Mouse (Mus musculus) limb, embryonic 14.5 days (tissue): Measurements from ENCODE around the gene Scamp4. TPM values are rescaled to one million over a fixed set of nuclear protein-coding genes. Genes with fewer than 3 reads are reported as not detected.
A peak's percentile ranks its signal among the peaks of the same experiment; 100 is the strongest.

ENCODE experiments used
- ATAC-seq: fragments of 200-750 bp; cut with Nextera tagmentation; 2 replicates; pipeline ENCODE4 v1.8.0; 2017; ENCODE audit warnings: low read depth, moderate number of reproducible peaks, moderate TSS enrichment; ENCODE audit not compliant: low FRiP score
- DNase-seq: peaks from one replicate; pipeline ENCODE4 v3.0.0-alpha.2; 2015; ENCODE audit warnings: low spot score
- H3K27ac ChIP-seq: fragments of 300-500 bp; sonication (generic); replicated peaks from 2 replicates; pipeline ENCODE4 v1.5.1; 2014; ENCODE audit warnings: low read depth, mild to moderate bottlenecking, low read length, moderate library complexity, mixed read lengths
- H3K27me3 ChIP-seq: fragments of 300-500 bp; sonication (generic); 2 replicates; pipeline ENCODE4 v1.6.1; 2014; ENCODE audit warnings: low read length, mixed read lengths; ENCODE audit not compliant: control insufficient read depth, insufficient read depth
- H3K36me3 ChIP-seq: fragments of 300-500 bp; sonication (generic); 2 replicates; pipeline ENCODE4 v1.6.1; 2014; ENCODE audit warnings: mild to moderate bottlenecking, low read length, moderate library complexity, mixed read lengths; ENCODE audit not compliant: control insufficient read depth, insufficient read depth
- H3K4me1 ChIP-seq: fragments of 300-500 bp; sonication (generic); 2 replicates; pipeline ENCODE4 v1.6.1; 2014; ENCODE audit warnings: antibody characterized with exemption, low read length, mixed read lengths; ENCODE audit not compliant: control insufficient read depth, insufficient read depth
- H3K4me2 ChIP-seq: fragments of 300-500 bp; sonication (generic); replicated peaks from 2 replicates; pipeline ENCODE4 v1.6.1; 2014; ENCODE audit warnings: low read depth, mild to moderate bottlenecking, low read length, moderate library complexity; ENCODE audit not compliant: severe bottlenecking
- H3K4me3 ChIP-seq: fragments of 300-500 bp; sonication (generic); replicated peaks from 2 replicates; pipeline ENCODE4 v1.5.1; 2014; ENCODE audit warnings: low read length
- H3K9ac ChIP-seq: fragments of 300-500 bp; sonication (generic); 2 replicates; pipeline ENCODE4 v1.6.1; 2014; ENCODE audit warnings: mild to moderate bottlenecking, low read depth, low read length, moderate library complexity; ENCODE audit not compliant: severe bottlenecking
- H3K9me3 ChIP-seq: fragments of 300-500 bp; sonication (generic); 2 replicates; pipeline ENCODE4 v1.6.1; 2016; ENCODE audit warnings: low read length; ENCODE audit not compliant: control insufficient read depth
- POLR2A ChIP-seq: fragments of 200-500 bp; IDR thresholded peaks from 2 replicates; pipeline ENCODE4 v1.8.0; 2012; ENCODE audit warnings: inconsistent platforms, mild to moderate bottlenecking, moderate library complexity, borderline replicate concordance; ENCODE audit not compliant: insufficient read depth, insufficient read length; ENCODE audit errors: extremely low read depth
- WGBS: fragments of 180-500 bp; shearing (Covaris S2); extraction: QIAGEN DNeasy Blood & Tissue Kit; methylation state at CpG from one replicate; pipeline ENCODE4 v1.1.7; 2014; 5-methylcytosine and 5-hydroxymethylcytosine counted together
- polyA plus RNA-seq, 2 experiments: library from polyadenylated mRNA; depleted of rRNA in 1 of 2; stranded (reverse) in 1 of 2; unstranded in 1 of 2; fragments of >200 nt; fragmentation: Nextera tagmentation in 1 of 2; extraction: Ambion mirVana in 1 of 2; gene quantifications; 2 replicates each; pipeline versions ENCODE4 v1.2.1 to v1.2.3; 2012 to 2014

Scamp4 gene
- polyA plus RNA-seq, 2 experiments, result 83.1 to 91.4 TPM

- ATAC-seq, result no peak
- no peak overlapping the region for H3K27ac ChIP-seq
- no peaks in the 10 kb centered on the region for H3K27me3 ChIP-seq
- peak overlapping the region; percentile 76 for H3K9ac ChIP-seq
- no peaks in the 10 kb centered on the region for H3K36me3 ChIP-seq
- no peaks in the 10 kb centered on the region for H3K9me3 ChIP-seq
- H3K4me1 ChIP-seq, result peaks cover 44% of the 10 kb centered on the region
- H3K4me3 ChIP-seq, result peak overlapping the region; percentile 86
- H3K4me2 ChIP-seq, result peak overlapping the region; percentile 91
- no peak for DNase-seq
- TF ChIP-seq POLR2A, result no peak
- 17% methylated on average over 17 of the region's 17 CpGs for WGBS
Observed at GRCm38 (mm10) chr10:80575925-80576324, 26.7 kb upstream of the Scamp4 start.

GRCm38 (mm10) chr10:80576351-80577194 lies 26.1 kb upstream of the Scamp4 start:
- H3K4me3 ChIP-seq, result peak overlapping the region; percentile 86
- peaks cover 38% of the 10 kb centered on the region for H3K4me1 ChIP-seq
- DNase-seq (peak; percentile 52), ATAC-seq (peak; percentile 13)
- TF ChIP-seq POLR2A, result no peak
- peaks cover 4% of the 10 kb centered on the region; the same call in 1 of the 2 replicates for H3K36me3 ChIP-seq
- no peaks in the 10 kb centered on the region for H3K9me3 ChIP-seq
- H3K27ac ChIP-seq, result peak overlapping the region; percentile 83
- no peaks in the 10 kb centered on the region for H3K27me3 ChIP-seq
- H3K9ac ChIP-seq, result peak overlapping the region; percentile 76
- WGBS, result 1% methylated on average over 65 of the region's 96 CpGs
- H3K4me2 ChIP-seq, result peak overlapping the region; percentile 91

- 2% methylated on average over 33 of the region's 97 CpGs for WGBS
- H3K27me3 ChIP-seq, result no peaks in the 10 kb centered on the region
- H3K27ac ChIP-seq, result peak within 1 kb of the TSS; percentile 90
- peak; percentile 96 for DNase-seq
- peak within 1 kb of the TSS; percentile 86 for H3K4me3 ChIP-seq
- peak; percentile 86 for ATAC-seq
- no peak for TF ChIP-seq POLR2A
- H3K4me1 ChIP-seq, result peaks cover 31% of the 10 kb centered on the region
- H3K9ac ChIP-seq, result peak within 1 kb of the TSS; percentile 76
- H3K9me3 ChIP-seq, result no peaks in the 10 kb centered on the region
- H3K36me3 ChIP-seq, result peaks cover 6% of the 10 kb centered on the region; the same call in 1 of the 2 replicates
- H3K4me2 ChIP-seq, result peak within 1 kb of the TSS; percentile 91
Observed at GRCm38 (mm10) chr10:80577195-80578130, 25.2 kb upstream of the Scamp4 start, which contains the start of gene Klf16. Gene Klf16, minus strand, starts transcription at chr10:80577321.

GRCm38 (mm10) chr10:80578131-80578750 lies 24.4 kb upstream of the Scamp4 start:
- ATAC-seq (peak; percentile 35; the same call in 1 of the 2 replicates), DNase-seq (peak; percentile 75)
- peak overlapping the region; percentile 34 for H3K9ac ChIP-seq
- H3K36me3 ChIP-seq, result peaks cover 11% of the 10 kb centered on the region
- H3K4me2 ChIP-seq, result peak overlapping the region; percentile 91
- no peaks in the 10 kb centered on the region for H3K9me3 ChIP-seq
- H3K4me3 ChIP-seq, result peak overlapping the region; percentile 86
- H3K27ac ChIP-seq, result peak overlapping the region; percentile 90
- H3K27me3 ChIP-seq, result no peaks in the 10 kb centered on the region
- TF ChIP-seq POLR2A, result 0 out of 2 replicates have a peak, but pooled peaks have one; percentile 25
- H3K4me1 ChIP-seq, result peaks cover 31% of the 10 kb centered on the region
- WGBS, result 2% methylated on average over 29 of the region's 29 CpGs

GRCm38 (mm10) chr10:80578911-80579310 lies 23.8 kb upstream of the Scamp4 start:
- no peak overlapping the region for H3K9ac ChIP-seq
- peak overlapping the region; percentile 90 for H3K27ac ChIP-seq
- WGBS, result 15% methylated on average over 8 of the region's 8 CpGs
- H3K4me2 ChIP-seq, result peak overlapping the region; percentile 91
- H3K4me3 ChIP-seq, result peak overlapping the region; percentile 86
- H3K4me1 ChIP-seq, result peaks cover 29% of the 10 kb centered on the region
- DNase-seq (peak; percentile 66), ATAC-seq (no peak)
- H3K36me3 ChIP-seq, result peaks cover 17% of the 10 kb centered on the region
- no peak for TF ChIP-seq POLR2A
- H3K9me3 ChIP-seq, result no peaks in the 10 kb centered on the region
- H3K27me3 ChIP-seq, result no peaks in the 10 kb centered on the region
